Mouse (Mus musculus): ENCODE data around the gene Usp10. TPM values are rescaled to one million over a fixed set of nuclear protein-coding genes. Genes with fewer than 3 reads are reported as not detected.

The Usp10 gene
- total and polyA plus RNA-seq, 3 experiments = 93.9 to 133 (median 96.5) TPM

DNA sequence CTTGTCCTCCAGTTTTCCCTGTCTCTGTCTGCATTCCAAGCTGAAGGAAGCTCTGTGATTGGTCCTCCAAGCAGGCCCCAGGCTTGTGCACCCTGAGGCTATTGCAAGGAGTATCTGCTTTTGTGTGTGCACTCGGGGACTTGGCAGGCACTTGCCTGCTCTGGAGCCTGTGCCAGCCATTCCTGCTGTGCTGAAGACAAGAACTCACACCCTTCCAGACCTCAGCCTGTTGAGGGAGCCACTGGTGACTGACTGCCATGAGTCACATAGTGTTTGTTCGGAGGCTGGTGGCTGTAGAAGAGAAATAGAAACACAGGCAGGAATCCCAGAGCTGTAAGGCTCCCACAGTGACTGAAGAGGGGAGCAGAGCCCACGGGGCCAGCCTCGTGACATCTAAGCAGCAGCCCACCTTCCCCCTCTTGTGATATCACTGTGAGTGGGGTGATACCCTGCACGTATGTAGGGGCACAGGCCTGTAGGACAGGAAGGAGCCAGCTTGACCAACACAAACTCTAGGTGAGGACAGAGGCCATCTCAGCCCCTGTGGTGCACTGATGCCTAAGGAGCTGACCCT is 50.5 kb downstream of the Usp10 start:
- DNase-seq = peak; percentile 54

DNA sequence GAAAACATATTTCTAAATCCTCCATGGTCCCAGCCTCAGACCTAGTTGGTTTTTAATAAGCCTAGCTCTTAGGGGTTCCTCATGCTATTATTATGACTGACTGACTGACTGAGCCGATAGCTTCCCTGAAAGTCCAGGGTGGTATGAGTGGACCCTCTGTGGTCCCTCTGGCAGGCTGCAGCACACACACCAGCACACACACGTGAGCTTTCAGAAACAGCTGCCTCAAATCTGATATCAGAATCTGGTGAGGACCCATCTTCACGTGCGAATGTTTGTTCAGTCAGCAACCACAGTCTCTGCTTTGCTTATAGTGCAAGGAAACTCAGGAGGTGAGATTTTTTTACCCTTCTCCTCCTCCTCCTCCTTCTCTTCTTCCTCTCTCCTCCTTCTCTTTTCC is 54.7 kb downstream of the Usp10 start:
- no peak for DNase-seq

- DNase-seq = no peak
These were observed 57.3 kb downstream of the Usp10 start for GRCm38 (mm10) chr8:119967435-119967834.

DNA sequence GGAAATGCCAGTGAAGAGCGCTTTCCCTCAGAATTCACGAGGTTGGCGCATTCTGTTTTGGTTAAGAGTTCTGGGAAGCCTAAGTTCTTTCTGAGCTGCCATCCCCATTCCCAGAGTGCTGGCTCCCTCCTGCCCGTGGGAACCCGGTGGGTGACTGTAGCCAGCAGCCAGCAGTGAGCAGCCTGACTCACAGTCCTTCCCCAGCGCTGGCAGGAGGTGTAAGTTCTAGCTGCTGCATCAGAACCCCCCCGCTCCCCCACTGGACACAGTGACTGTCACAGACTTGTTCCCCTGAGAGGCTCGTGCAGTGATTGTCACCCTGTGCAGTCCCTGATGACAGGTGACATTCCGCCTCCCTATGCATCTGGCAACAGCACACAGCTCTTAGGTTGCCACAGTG is 60.0 kb downstream of the Usp10 start:
- no peak for DNase-seq

DNA sequence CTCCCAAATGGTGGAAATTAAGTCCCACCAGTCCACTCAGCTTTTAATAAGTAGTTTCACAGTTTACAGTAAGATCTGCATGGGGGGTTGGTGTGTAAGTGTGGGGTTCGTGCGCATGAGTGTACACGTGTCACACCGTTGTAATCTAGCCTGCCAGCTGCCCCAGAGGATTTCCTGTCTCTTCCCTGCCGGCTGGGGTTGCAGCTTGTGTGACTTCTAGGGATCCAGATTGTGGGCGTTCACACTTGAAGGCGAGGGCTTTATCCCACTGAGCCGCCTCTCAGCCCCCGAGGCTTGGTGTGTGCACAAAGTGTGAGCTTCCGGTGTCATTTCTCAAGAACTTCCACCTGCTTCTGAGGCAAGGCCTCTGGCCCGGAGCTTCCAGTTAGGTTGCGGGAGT is 62.4 kb downstream of the Usp10 start:
- DNase-seq = no peak

DNA sequence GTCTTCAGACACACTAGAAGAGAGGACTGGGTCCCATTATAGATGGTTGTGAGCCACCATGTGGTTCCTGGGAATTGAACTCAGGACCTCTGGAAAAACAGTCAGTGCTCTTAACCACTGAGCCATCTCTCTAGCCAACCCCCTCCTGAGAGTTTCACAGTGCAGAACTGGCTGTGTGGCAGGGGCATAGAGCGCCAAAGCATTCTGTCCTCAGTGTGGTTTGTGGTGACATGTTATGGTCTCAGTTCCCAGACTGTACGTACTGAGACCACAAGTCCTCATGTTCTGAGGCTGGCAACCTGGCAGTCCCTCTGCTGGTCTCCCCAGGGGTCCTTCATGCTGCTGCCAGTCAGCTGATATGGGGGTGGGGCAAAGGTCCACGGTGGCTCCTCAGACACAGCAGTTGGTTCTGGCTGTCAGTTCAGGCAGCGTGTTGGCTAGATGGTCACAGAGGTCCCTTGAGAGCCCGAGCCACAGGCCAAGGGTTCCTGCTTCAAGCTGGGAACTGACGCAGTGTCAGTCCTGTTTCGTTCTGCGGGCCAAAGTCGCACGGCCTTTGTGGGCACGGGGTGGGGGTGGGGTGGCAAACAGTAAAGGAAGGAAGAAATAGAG is 68.7 kb downstream of the Usp10 start:
- no peak for DNase-seq

GRCm38 (mm10) chr8:119981253-119981652 is 71.1 kb downstream of the Usp10 start:
- DNase-seq = no peak

DNA sequence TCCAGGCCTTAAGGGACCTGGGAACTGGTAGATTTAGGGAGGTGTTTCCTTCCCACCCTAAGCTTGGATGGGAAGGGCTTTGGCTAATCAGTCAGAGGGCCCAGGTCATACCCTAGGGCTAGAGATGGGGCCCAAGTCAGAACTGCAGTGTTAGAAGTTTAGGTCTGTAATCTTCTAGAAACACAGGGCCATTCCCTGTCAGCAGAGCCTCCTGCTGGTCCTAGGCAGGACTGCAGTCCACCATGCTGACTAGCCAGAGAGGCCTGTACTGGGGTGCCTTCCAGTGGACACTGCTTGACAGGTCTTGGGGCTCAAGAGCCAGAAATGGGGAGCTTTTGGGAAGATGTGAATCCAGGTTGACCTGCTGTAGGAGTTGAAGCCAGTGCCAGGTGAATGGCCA is 73.9 kb downstream of the Usp10 start:
- DNase-seq = no peak

- DNase-seq = no peak
These were observed 76.0 kb downstream of the Usp10 start for GRCm38 (mm10) chr8:119986174-119986573.

GRCm38 (mm10) chr8:119988087-119988486 is 77.9 kb downstream of the Usp10 start:
- peak; percentile 77 for DNase-seq

GRCm38 (mm10) chr8:119992249-119992648 is 82.1 kb downstream of the Usp10 start, which contains the start of gene Crispld2:
Gene Crispld2 (plus strand): TSS chr8:119992438.
- peak; percentile 64 for DNase-seq

GRCm38 (mm10) chr8:119994114-119994513 is 84.0 kb downstream of the Usp10 start:
- DNase-seq = no peak

- peak; percentile 73 for DNase-seq
These were observed 84.4 kb downstream of the Usp10 start for GRCm38 (mm10) chr8:119994556-119994955.

DNA sequence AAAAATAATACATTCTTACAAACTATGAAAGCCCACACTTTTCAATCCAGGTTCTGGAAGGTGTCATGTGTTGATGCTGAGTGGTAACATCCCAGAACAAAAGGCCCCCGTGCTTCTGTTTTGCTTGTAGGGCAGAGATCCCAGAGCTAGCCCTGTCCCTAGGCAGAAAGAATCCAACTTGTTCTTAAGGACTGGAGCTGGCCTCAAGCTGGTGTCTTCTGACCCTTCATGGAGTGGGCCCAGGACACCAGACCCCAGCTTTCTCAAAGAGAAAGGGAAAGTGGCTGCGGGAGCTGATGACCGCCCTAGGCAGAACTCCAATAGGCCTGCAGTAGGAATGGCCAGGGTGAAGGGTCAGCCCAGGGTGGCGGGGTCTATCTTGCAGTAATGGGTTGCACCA is 87.1 kb downstream of the Usp10 start:
- no peak for DNase-seq

DNA sequence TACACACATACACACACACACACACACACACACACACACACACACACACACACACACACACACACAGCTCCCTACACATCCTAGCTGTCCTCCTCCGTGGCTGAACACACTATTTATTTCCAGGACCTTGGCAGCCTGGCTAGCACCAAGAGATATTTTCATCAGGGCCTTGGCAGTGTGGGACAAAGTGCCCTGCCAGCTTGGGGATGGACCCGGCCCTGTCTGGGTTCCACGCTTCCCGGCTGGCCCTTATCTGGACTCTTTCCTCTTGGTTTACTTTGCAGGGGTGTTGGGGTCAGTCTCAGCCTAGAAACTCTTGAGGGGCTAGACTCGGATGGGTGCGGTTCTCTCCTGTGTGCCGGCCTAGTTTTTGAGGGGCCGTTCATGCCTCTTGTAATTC is 90.3 kb downstream of the Usp10 start:
- peak; percentile 75 for DNase-seq

DNA sequence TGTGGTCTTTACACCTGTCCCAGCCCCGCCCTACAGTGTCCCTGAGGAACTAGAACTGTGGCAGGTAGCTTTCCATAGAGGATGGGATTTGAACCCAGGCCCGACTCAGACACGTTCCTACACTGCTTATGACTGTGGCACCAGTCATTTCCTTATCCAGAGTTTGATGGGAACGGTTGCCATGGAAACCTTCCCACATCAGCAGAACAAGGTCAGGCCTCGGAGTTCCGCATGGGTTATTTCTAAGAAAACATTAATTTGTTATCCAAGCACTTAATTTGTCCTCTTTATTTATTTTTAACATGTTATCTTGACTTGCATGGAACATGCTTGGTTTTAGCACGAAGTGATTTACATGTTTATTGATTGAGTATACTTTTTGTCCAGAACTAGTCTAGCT is 91.6 kb downstream of the Usp10 start:
- DNase-seq = peak; percentile 70

DNA sequence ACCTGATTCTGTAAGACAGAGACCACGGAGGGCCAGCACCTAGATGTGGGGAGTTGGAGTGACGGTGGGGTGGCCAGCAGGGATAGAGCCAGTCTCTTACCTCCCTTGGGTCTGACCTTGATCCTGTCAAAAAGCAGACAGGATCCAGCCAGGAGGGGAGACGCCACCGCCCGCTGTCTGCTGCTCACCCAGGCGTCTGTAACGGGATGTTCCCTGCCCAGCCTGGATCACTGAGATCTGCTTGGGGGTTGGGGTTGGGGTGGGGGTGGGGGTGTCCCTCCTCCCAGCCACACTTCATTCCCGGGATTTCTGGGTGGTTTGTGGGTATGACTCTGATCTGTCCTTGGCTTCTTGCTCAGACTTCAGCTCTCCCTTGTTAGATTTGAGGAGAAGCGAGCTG is 92.2 kb downstream of the Usp10 start:
- DNase-seq = peak; percentile 63

DNA sequence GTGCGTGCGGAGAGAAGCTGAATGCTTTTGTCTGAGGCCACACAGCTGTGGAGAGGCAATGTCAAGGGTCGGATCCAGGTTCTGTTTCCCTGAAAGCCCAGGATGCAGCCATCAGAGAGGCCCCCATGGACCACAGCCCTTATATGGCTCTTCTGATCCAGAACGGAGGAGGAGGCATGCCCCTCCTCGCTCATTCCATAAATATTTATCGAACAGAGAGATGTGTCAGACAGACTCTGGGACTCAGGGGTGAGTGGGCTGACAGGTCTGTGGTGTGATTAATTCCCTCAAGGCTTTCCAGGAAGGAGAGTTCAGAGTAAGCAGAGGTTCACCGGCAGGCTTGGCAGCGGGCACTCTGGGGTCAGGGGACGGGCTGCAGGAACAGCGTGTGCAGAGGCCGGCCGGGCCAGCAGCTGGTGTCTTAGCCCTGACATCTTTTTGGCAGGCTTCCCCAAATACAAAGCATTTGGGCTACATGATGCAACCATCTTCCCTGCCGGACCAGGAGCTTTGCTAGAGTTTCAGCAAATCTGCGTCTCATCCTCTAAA is 94.1 kb downstream of the Usp10 start:
- peak; percentile 90 for DNase-seq

DNA sequence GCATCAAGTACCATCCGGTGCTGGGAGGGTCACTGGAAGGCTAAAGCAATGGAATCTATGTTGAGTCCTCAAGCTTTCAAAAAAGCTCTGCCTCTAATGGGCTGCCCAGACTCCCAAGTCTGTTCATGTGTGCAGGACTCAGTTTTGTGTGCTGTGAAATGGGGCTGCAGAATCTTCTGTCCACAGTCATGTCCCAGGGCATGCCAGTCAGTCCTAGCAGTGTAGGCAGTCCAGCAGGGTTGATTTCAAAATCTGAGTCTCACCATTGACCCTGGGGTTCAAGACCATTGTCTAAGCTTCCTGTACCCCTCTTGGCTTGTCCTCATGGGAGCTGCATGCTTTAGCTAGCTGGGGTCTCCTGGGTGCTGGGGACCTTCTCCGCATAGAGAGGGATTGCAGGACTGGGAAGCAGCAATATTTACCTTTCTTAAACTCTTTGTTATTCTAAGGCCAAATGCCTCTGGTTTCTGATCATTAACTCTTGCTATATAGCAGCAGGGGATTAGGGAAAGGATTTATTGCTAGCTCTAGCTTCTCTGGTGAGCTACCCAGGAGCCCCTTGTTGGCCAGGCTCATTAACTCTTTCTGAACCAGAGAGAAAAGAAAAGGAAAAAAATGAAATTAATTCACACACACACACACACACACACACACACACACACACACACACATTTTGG is 94.7 kb downstream of the Usp10 start:
- DNase-seq = no peak

DNA sequence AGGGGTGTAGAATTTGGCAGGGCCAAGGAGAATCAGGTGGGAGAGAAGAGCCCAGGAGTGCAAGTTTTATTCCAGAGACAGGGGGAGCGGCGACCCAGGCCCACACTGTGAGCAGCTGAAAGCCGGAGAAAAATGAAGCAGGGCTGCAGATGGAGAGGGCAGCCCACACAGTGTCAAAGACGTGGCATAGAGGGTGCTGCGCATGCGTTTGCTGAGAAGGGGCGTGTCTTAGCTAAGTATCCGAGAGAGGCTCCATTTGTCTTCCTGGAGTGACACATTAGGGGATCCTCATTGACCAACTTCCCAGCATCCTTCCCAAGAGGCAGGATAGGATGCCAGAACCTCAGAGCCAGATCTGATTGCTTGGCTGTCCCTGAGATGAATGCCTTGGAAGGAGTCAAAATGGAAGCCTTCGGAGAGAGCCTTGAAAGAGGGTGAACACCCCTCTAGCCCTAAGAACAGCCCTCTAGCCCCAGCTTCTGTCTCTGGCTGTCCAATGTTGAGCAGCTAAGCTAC is 96.5 kb downstream of the Usp10 start:
- DNase-seq = no peak
